Mouse (Mus musculus) large intestine, adult 2 months (tissue): ENCODE measurements around the gene Ikbke. TPM values are rescaled to one million over a fixed set of nuclear protein-coding genes. Genes with fewer than 3 reads are reported as not detected.
A peak's percentile ranks its signal among the peaks of the same experiment; 100 is the strongest.
"Not testable (repeated sequence)": the region's sequence is repeated elsewhere in the genome, so short reads cannot be mapped to it uniquely, and the experiment has no call there.

Source experiments
- DNase-seq: peaks from one replicate; pipeline ENCODE4 v3.0.0-alpha.2; 2012; ENCODE audit warnings: low read depth, low spot score
- WGBS: fragments of 180-500 bp; shearing (Covaris S2); methylation state at CpG from one replicate; pipeline ENCODE4 v1.1.7; 2018; 5-methylcytosine and 5-hydroxymethylcytosine counted together
- polyA plus RNA-seq: library from polyadenylated mRNA; depleted of rRNA; stranded (reverse); fragments of >200 nt; gene quantifications from 2 replicates; pipeline ENCODE4 v1.2.3, GENCODE M21; 2012

The Ikbke gene
- polyA plus RNA-seq, 1 experiment = 48.6 TPM

GRCm38 (mm10) chr1:131286803-131287202, 7.4 kb upstream of the Ikbke start:
- no peak for DNase-seq
- 69% methylated on average over 5 of the region's 5 CpGs for whole genome bisulfite sequencing

GRCm38 (mm10) chr1:131284616-131285015, 5.2 kb upstream of the Ikbke start:
- 85% methylated on average over 4 of the region's 4 CpGs for whole genome bisulfite sequencing
- no peak for DNase-seq

DNA sequence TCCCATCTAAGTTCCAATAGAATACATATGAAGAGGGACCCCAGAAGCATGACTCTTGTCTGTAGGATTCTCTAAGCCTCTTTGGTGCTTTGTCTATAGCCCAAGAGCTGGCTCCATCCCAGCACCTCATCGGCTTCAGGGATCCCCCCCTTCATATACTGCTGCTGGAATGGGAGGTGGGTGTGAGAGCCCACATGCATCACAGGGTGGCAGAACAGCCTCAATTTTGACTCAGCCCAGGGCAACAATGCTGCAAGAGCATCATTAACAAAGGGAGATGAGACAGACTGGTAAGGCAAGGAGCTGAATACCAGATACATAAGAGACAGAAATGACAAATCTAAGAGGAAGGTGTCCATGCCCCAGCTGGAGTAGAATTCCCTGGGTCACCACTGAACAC, 4.8 kb upstream of the Ikbke start:
- 83% methylated on average over 1 of the region's 1 CpGs for WGBS
- DNase-seq = no peak

GRCm38 (mm10) chr1:131281731-131282130, 2.3 kb upstream of the Ikbke start:
- WGBS = 15% methylated on average over 4 of the region's 4 CpGs
- peak; percentile 52 for DNase-seq

DNA sequence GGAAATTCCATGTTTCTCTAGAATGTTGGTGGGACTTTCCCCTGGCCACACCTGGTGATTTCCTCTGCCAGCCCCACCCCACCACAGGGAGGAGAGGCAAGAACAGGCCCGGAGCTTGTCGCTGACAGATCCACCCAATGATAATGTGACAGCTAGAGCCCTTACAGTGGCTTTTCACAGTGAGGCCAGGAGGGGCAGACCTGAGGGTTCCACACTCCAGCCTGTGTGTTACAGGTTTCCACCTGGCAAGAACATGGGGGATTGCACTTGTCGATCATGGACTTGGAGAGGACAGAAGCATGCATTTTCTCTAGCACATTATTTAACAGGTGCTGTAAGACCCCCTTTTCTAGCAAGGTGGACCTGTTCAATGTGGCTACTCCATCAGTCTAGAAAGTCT, 874 bp upstream of the Ikbke start:
- 20% methylated on average over 3 of the region's 3 CpGs for WGBS
- DNase-seq = peak; percentile 53

- 13% methylated on average over 8 of the region's 8 CpGs for WGBS
- DNase-seq = no peak
These were observed 575 bp downstream of the Ikbke start for GRCm38 (mm10) chr1:131278606-131279455.

GRCm38 (mm10) chr1:131276831-131277230, 2.6 kb downstream of the Ikbke start:
- no peak for DNase-seq

GRCm38 (mm10) chr1:131275577-131275976, 3.8 kb downstream of the Ikbke start:
- DNase-seq = no peak
- 79% methylated on average over 14 of the region's 14 CpGs for WGBS

GRCm38 (mm10) chr1:131274725-131275539, 4.5 kb downstream of the Ikbke start:
- DNase-seq = peak; percentile 52
- 27% methylated on average over 22 of the region's 22 CpGs for WGBS

- 60% methylated on average over 22 of the region's 22 CpGs for WGBS
- peak; percentile 47 for DNase-seq
These were observed 9.4 kb downstream of the Ikbke start for GRCm38 (mm10) chr1:131269797-131270578.

GRCm38 (mm10) chr1:131268776-131269175, 10.6 kb downstream of the Ikbke start:
- 88% methylated on average over 10 of the region's 10 CpGs for WGBS
- no peak for DNase-seq

GRCm38 (mm10) chr1:131263905-131264304, 15.5 kb downstream of the Ikbke start:
- 87% methylated on average over 12 of the region's 12 CpGs for WGBS
- no peak for DNase-seq

DNA sequence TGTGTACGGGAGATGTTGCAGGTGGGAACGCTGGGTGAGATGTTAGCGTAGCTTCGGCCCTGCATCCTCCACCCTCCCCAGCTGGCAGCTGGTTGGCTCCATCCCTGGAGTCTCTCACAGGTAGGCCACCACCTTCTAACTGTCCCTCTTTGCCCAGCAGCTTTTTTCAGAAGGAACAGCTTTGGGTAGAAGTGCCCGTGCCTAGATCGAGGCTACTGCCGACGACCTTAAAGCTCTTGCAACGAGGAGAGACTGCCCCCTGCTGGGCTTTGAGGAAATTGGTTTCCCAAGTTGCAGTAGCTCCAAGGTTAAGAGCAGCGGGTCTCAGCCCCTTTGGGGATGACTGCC, 19.1 kb downstream of the Ikbke start:
- DNase-seq = no peak
- 41% methylated on average over 10 of the region's 10 CpGs for WGBS

GRCm38 (mm10) chr1:131259632-131260308, 19.6 kb downstream of the Ikbke start:
- 71% methylated on average over 10 of the region's 10 CpGs for WGBS

DNA sequence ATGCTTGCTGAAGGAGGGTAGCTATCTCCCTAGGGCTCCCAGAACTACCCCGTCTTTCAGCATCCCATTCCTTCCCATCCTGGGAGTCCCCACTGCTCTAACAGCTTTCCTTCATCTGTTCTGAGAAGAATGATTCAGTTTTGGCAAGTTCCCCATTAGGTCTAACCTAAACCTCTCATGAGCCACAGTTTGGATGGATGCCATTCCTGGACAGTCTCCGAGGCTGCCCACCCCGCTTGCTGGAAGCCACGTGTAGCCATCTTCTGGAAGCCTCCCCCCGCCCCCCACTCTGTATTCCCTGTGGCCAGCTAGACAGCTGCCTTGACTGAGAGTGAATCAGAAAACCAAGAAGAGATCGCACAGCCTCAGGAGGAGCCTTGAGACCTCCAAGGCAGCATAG, 22.1 kb downstream of the Ikbke start:
- no peak for DNase-seq
- WGBS = 88% methylated on average over 6 of the region's 6 CpGs

More at GRCm38 (mm10) chr1:131259632-131260308, 19.6 kb downstream of the Ikbke start:
- no peak for DNase-seq

GRCm38 (mm10) chr1:131252516-131253250, 26.7 kb downstream of the Ikbke start:
- DNase-seq = not testable (repeated sequence)
- whole genome bisulfite sequencing = 30% methylated on average over 7 of the region's 7 CpGs

DNA sequence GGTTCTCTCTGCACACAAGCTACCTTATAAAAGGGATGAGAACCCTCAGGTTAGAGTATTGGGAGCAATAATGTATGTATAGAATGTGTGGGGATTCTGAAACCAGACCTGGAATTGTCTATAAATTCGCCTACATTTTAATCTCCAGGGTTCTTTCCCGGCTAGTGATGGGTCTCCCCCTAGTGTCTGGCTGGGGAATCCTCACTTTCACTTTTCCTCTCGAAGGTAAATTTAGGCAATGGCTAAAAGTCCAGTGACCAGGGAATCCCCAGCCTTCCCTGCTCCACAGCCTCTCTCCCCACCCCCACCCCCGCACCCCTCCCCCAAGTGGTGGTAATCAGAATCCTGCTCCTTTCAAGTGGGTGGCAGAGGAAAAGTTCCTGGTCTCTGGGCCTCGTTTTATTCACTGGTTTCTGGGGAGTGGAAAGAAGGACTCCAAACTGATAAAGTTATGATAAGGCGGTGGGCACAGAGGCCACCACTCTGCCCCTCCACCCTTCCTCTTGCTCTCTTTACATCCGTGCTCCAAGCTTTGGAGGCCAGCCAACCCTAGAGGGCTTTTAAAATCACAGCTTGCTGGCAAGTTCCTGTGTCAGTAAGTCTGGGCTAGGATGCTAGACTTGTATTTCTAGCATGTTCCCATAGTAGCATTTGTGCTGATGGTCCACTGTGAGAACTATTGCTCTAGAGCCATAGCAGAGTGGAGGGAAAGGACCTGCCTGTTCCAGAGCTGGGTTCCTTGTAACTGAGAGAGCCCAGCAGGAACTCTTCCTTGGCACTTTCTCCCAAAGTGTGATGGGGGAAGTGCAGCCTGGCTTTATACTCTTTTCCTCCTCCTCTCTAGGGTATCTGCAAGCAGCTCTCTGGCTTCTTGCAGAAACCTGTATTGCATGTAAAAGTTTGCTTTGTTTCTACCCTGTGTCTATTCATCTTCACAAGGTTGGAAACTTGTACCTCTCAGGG, 32.7 kb downstream of the Ikbke start:
- 9% methylated on average over 7 of the region's 7 CpGs for WGBS
- peak; percentile 37 for DNase-seq

DNA sequence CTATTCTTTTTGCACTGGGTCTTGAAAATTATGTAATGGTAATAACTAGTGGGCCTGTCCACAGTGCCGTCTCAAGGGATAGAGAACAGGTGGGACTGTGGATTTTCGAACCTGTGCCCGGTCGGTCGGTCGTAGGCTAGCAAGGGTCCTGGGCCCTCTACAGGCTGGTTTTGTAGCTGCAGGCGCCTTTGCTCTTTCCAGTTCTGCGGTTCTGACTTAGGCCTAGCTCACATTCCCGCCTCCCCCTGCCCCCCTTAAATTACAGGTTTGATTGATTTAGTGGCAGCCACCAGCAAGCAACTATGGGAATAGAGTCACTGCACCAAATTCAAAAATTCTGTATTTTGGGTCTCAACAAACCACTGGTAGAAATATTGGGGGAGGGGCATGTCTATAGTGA, 33.5 kb downstream of the Ikbke start:
- WGBS = 5% methylated on average over 9 of the region's 9 CpGs
- DNase-seq = no peak
